Mouse (Mus musculus): ENCODE results near the gene Gck. TPM values are rescaled to one million over a fixed set of nuclear protein-coding genes. Genes with fewer than 3 reads are reported as not detected.
A peak's percentile ranks its signal among the peaks of the same experiment; 100 is the strongest.

Gck gene
- polyA plus RNA-seq, 1 experiment from 2014 or later, result 1.7 TPM

DNA sequence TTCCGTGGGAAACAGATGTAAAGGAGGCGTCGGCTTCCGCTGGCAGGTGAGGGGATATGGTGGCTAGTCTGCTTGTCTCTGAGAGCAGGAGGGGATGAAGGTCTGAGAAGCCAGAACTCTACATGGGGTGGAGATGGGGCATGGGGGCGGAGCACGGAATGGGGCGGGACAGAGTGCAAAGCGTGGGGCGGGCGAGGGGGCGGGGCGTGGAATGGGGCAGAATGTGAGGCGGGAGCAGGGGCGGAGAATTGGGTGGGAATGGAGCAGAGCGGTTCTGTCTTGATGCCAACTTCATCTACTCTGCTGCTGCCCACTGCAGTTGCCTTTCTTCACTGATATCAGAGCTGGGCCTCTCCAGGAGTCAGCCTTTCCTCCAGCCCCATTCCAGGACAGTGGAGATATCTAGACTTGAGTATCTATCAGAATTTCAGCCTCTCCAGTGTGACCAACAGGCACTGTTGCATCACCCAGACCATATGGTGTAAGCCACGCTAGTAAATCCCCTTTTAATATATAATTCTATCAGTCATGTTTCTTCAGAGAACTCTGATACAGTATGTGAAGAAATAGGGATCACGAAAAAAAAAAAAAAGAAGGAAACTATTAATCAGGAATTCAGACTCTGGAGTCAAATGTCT is 29.4 kb downstream of the Gck start:
- peak; percentile 57; the same call in 1 of the 2 replicates for ATAC-seq (ENCODE audit: borderline replicate concordance, extremely low read depth, low FRiP score, low TSS enrichment)

DNA sequence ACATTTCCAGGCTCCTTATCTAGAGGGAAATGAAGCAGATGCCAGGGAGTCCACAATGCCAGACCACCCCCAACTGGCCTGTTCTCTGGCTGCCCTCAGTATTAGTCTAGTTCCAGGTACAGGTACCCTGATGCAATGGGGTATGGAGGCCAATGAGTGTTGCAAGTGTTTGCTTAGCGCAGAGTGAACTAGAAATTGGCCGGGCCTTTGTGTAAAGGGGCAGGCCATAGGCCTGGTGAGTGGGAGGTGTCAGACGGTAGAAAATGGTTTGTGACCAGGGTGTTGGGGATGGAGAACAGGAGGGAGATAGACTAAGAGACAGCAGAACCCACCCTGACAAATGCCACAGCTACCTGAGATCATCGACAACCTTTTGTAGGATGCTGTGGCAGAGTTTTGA is 30.3 kb downstream of the Gck start:
- no peak overlapping the region for H3K9ac ChIP-seq
- H3K4me1 ChIP-seq, result peaks cover 2% of the 10 kb centered on the region; the same call in 1 of the 2 replicates
- H3K36me3 ChIP-seq, result no peaks in the 10 kb centered on the region
- H3K4me3 ChIP-seq, result no peak overlapping the region
- no peak overlapping the region for H3K27ac ChIP-seq
- no peaks in the 10 kb centered on the region for H3K9me3 ChIP-seq
- no peak; the same call in 1 of the 2 replicates for ATAC-seq (ENCODE audit: borderline replicate concordance, extremely low read depth, low FRiP score, low TSS enrichment)
- 78% methylated on average over 4 of the region's 4 CpGs for WGBS
- no peak overlapping the region for H3K4me2 ChIP-seq
- H3K27me3 ChIP-seq, result peaks cover 4% of the 10 kb centered on the region; the same call in 1 of the 2 replicates

More for the DNA sequence above, 29.4 kb downstream of the Gck start:
- H3K27ac ChIP-seq, result no peak overlapping the region
- H3K27me3 ChIP-seq, result no peaks in the 10 kb centered on the region
- H3K4me3 ChIP-seq, result no peak overlapping the region
- H3K9ac ChIP-seq, result no peak overlapping the region
- H3K9me3 ChIP-seq, result no peaks in the 10 kb centered on the region
- WGBS, result 42% methylated on average over 17 of the region's 17 CpGs
- peak overlapping the region; percentile 18; the same call in 1 of the 2 replicates for H3K4me2 ChIP-seq
- H3K4me1 ChIP-seq, result peaks cover 2% of the 10 kb centered on the region; the same call in 1 of the 2 replicates
- no peaks in the 10 kb centered on the region for H3K36me3 ChIP-seq

DNA sequence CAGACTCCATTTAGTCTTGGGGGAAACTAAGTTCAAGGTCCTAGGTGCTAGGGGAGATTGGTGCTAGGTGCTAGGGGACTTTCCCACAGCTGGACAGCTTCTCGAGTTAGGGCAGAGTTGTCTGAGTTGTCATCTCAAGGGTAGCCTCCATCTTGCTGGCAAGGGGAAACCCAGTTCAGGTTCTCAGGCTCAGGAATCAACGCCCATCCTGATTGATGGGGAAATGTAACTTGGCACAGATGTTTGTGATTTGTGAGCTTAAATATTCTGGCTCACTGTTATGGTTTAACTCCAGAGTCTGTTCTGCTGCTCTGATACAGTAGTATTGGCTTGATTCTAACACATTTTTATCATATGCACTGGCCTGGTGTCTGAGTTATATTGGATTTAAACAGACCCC is 31.8 kb downstream of the Gck start:
- H3K4me1 ChIP-seq, result peaks cover 2% of the 10 kb centered on the region; the same call in 1 of the 2 replicates
- no peaks in the 10 kb centered on the region for H3K9me3 ChIP-seq
- ATAC-seq (ENCODE audit: borderline replicate concordance, extremely low read depth, low FRiP score, low TSS enrichment), result no peak
- peaks cover 4% of the 10 kb centered on the region; the same call in 1 of the 2 replicates for H3K27me3 ChIP-seq
- H3K27ac ChIP-seq, result no peak overlapping the region
- H3K4me2 ChIP-seq, result no peak overlapping the region
- no peaks in the 10 kb centered on the region for H3K36me3 ChIP-seq
- 48% methylated on average over 2 of the region's 2 CpGs for WGBS
- no peak overlapping the region for H3K4me3 ChIP-seq
- no peak overlapping the region for H3K9ac ChIP-seq

DNA sequence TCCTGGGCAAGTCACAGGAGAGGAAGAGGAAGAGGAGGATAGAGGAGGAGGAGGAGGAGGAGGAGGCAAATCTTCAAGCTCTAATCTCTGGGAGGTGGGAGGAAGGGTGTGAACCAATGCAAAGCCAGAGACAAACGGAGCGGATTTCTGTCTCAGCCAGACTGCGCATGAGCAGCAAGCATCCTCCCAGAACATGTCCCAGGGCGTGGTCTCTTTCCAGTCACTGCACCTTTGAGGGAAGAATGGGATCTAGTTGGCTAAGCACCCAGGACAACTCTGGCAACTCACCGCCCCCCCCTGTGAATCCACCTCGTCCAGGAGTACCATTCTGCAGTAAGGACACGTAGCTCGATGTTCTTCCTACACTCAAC is 33.7 kb downstream of the Gck start:
- Histone ChIP-seq H3K27ac (no peak overlapping the region), H3K4me1 (peaks cover 2% of the 10 kb centered on the region; the same call in 1 of the 2 replicates), H3K4me3 (no peak overlapping the region), H3K9ac (no peak overlapping the region), H3K9me3 (no peaks in the 10 kb centered on the region), H3K4me2 (no peak overlapping the region), H3K36me3 (no peaks in the 10 kb centered on the region), H3K27me3 (peaks cover 4% of the 10 kb centered on the region; the same call in 1 of the 2 replicates)
- ATAC-seq (ENCODE audit: borderline replicate concordance, extremely low read depth, low FRiP score, low TSS enrichment), result no peak
- WGBS, result 65% methylated on average over 8 of the region's 8 CpGs

DNA sequence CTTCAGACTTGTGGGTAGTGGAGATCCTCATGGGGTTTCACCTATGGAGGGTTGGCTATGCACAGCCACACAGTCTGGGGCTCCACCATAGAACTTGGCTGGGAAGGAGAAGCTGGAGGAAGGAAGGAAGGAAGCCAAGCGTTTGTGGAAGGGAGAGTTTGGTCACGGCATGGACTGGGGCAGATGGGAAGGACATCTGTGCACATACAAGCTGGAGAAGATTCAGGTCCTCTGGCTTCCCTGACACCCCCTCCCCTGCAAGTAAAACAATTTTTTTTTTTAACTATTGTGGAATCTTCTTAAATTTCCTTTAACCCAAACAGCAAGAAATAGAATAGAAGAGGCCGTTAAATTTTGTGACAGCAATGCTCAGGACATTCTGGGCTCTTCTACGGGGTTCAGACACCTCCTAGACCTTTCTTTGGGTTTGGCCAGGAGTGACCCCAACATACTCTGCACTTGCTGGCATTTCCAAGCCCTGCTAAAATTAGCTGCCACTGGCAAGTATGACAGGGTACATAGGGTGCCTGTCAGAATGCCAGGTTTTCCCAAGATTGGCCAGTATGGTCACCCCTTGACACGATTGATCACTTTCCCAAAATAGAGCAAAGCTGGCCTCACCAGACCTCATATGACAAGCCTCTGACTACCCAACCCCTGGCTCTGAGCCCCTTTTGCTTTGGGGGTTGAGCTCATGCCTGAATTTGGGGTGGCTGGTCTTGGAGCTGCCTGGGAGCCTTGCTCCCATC is 34.3 kb downstream of the Gck start:
- Histone ChIP-seq H3K27ac (no peak overlapping the region), H3K4me2 (no peak overlapping the region), H3K9me3 (no peaks in the 10 kb centered on the region), H3K4me1 (peaks cover 2% of the 10 kb centered on the region; the same call in 1 of the 2 replicates), H3K36me3 (no peaks in the 10 kb centered on the region), H3K9ac (no peak overlapping the region), H3K27me3 (peaks cover 4% of the 10 kb centered on the region; the same call in 1 of the 2 replicates), H3K4me3 (no peak overlapping the region)
- ATAC-seq (ENCODE audit: borderline replicate concordance, extremely low read depth, low FRiP score, low TSS enrichment), result no peak
- WGBS, result 63% methylated on average over 5 of the region's 5 CpGs

DNA sequence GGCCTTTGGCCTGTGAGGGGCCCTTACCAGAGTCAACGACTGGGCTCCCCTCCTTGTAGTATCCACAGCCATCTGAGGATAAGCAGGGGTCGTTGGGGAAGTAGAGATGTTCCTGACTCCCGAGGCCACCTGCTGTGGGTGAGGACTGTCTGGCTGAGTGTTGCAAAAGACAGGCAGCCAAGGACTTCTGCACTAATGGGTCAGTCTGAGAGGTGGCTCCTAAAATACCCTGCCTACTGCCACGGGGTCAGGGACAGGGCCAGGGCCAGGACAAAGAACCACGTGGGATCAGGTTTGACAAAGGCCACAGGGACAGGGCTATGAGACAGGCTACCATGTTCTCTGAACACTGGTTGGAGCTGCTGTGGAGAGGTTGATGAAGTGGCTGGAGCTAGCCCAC is 34.9 kb downstream of the Gck start:
- Histone ChIP-seq H3K27ac (no peak overlapping the region), H3K27me3 (peaks cover 4% of the 10 kb centered on the region; the same call in 1 of the 2 replicates), H3K9me3 (no peaks in the 10 kb centered on the region), H3K4me1 (no peaks in the 10 kb centered on the region), H3K4me2 (no peak overlapping the region), H3K4me3 (no peak overlapping the region), H3K36me3 (no peaks in the 10 kb centered on the region), H3K9ac (no peak overlapping the region)
- 48% methylated on average over 5 of the region's 5 CpGs for WGBS
- ATAC-seq (ENCODE audit: borderline replicate concordance, extremely low read depth, low FRiP score, low TSS enrichment), result no peak

DNA sequence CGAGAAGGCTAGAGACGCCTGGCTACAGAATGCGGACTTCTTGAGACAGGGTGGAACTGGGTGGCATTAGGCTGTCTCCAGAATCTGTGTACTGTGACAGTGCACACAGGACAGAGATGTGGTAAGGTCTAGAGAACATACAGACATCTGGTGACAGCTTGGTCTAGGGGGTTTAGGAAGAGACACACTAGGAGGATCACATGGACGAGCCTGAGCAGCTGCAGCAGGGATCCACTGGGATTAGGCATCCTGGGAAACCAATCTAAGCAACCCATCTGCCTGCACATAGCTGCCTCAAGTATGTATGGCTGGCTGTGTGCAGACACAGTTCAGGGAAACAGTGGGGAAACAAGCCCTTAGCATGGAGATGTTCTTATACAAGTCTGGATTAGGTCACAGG is 35.9 kb downstream of the Gck start:
- no peak overlapping the region for H3K27ac ChIP-seq
- no peak overlapping the region for H3K9ac ChIP-seq
- H3K4me2 ChIP-seq, result no peak overlapping the region
- 69% methylated on average over 4 of the region's 4 CpGs for WGBS
- H3K36me3 ChIP-seq, result no peaks in the 10 kb centered on the region
- no peak overlapping the region for H3K4me3 ChIP-seq
- peaks cover 4% of the 10 kb centered on the region; the same call in 1 of the 2 replicates for H3K27me3 ChIP-seq
- H3K9me3 ChIP-seq, result no peaks in the 10 kb centered on the region
- no peaks in the 10 kb centered on the region for H3K4me1 ChIP-seq
- ATAC-seq (ENCODE audit: borderline replicate concordance, extremely low read depth, low FRiP score, low TSS enrichment), result no peak

DNA sequence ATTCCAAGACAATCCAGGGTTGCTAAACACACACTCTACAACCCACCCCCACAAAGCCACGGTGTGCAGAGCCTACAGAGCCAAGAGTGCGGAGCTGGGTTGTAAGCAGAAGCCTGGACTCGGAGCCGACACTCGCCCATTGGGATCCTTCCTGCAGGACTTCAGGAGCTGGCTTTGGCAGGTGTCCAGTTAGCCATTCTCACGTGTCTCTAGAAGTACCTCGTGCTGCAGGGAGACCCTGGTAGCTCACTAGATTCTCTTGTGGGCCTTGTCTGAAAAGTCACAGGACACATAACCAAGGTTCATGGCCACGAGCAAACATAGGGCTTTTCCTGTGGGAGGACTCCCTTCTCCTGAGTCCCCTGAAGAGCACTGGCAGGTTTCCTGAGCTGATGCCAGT is 36.6 kb downstream of the Gck start:
- Histone ChIP-seq H3K9me3 (no peaks in the 10 kb centered on the region), H3K4me3 (no peak overlapping the region), H3K4me2 (no peak overlapping the region), H3K36me3 (no peaks in the 10 kb centered on the region), H3K27me3 (peaks cover 4% of the 10 kb centered on the region; the same call in 1 of the 2 replicates), H3K4me1 (no peaks in the 10 kb centered on the region), H3K9ac (no peak overlapping the region), H3K27ac (no peak overlapping the region)
- 53% methylated on average over 8 of the region's 8 CpGs for WGBS
- no peak for ATAC-seq (ENCODE audit: borderline replicate concordance, extremely low read depth, low FRiP score, low TSS enrichment)

DNA sequence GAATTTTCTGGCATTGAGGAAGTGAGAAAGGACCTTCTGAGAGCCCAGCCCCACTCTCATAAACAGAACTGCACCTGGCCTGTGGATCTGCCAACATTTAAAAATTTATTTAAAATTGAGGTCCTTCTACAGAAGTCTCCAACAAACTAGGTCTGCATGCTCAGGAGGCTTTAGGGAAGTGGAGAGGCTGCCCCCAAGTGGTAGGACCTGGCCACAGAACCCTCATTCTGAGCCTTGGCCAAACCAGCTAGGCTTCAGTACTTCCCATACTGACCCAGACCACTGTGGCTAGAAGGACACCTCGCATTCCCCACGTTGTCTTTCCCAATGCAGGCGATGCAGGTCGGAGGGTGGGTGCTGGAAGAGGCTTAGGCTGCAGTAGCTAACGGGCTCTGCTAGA is 37.2 kb downstream of the Gck start:
- WGBS, result 28% methylated on average over 5 of the region's 5 CpGs
- H3K27me3 ChIP-seq, result peaks cover 4% of the 10 kb centered on the region; the same call in 1 of the 2 replicates
- no peak overlapping the region for H3K27ac ChIP-seq
- H3K4me1 ChIP-seq, result no peaks in the 10 kb centered on the region
- no peaks in the 10 kb centered on the region for H3K36me3 ChIP-seq
- no peak overlapping the region for H3K9ac ChIP-seq
- H3K4me3 ChIP-seq, result no peak overlapping the region
- H3K9me3 ChIP-seq, result no peaks in the 10 kb centered on the region
- no peak overlapping the region for H3K4me2 ChIP-seq
- peak; percentile 43; the same call in 1 of the 2 replicates for ATAC-seq (ENCODE audit: borderline replicate concordance, extremely low read depth, low FRiP score, low TSS enrichment)

DNA sequence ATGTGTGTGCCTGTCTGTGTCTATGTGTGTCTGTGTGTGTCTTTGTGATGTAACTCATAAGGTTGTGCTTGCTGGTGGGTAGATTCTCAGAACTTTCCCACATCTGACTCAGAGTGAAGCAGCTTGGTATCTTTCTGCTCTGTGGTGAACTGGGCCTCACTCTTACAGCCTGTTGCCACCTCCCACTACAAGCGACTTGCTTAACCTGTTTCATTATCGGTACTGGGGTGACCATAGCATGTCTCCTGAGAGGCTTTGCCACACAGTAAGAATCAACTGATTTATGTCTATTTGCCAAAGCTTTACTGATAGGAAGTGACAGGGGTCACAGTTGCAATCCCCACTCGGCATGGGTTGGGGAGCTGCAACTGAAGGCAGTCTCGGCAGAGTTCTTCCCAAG is 41.2 kb downstream of the Gck start:
- Histone ChIP-seq H3K27ac (no peak overlapping the region), H3K9ac (no peak overlapping the region), H3K4me1 (no peaks in the 10 kb centered on the region), H3K9me3 (no peaks in the 10 kb centered on the region), H3K4me2 (no peak overlapping the region), H3K27me3 (no peaks in the 10 kb centered on the region), H3K4me3 (no peak overlapping the region), H3K36me3 (no peaks in the 10 kb centered on the region)
- no peak for ATAC-seq (ENCODE audit: borderline replicate concordance, extremely low read depth, low FRiP score, low TSS enrichment)
- 38% methylated on average over 4 of the region's 4 CpGs for WGBS

DNA sequence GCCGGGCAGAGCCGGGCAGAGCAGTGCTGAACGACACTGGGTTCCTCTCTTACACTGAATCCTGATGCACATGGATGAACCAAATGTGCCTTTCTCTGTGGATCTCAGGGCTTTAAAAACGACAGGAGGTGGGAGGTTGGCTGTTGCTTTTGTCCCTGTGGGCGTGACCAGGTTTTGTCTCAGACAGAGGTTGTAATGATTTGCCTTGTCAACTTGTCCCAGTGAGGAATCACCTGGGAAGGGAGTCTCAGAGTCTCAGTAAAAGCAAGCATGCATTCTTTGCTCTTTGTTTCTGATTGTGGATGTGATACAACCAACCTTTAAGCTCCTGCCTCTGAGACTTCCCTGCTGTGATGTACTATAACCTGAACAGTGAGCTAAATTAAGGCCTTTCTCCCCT is 42.8 kb downstream of the Gck start:
- 65% methylated on average over 5 of the region's 5 CpGs for WGBS
- no peak for ATAC-seq (ENCODE audit: borderline replicate concordance, extremely low read depth, low FRiP score, low TSS enrichment)
- H3K9me3 ChIP-seq, result no peaks in the 10 kb centered on the region
- peaks cover 2% of the 10 kb centered on the region for H3K4me1 ChIP-seq
- H3K27ac ChIP-seq, result no peak overlapping the region
- no peaks in the 10 kb centered on the region for H3K36me3 ChIP-seq
- peaks cover 5% of the 10 kb centered on the region; the same call in 1 of the 2 replicates for H3K27me3 ChIP-seq
- no peak overlapping the region for H3K4me3 ChIP-seq
- H3K9ac ChIP-seq, result no peak overlapping the region
- no peak overlapping the region for H3K4me2 ChIP-seq
